Mouse (Mus musculus) midbrain, embryonic 12.5 days (tissue): Measurements from ENCODE around the gene Pik3c2b. TPM values are rescaled to one million over a fixed set of nuclear protein-coding genes. Genes with fewer than 3 reads are reported as not detected.

Source experiments
- ATAC-seq: fragments of 200-750 bp; cut with Nextera tagmentation; 2 replicates; pipeline ENCODE4 v1.8.0; 2017; ENCODE audit warnings: low read depth, moderate TSS enrichment, moderate library complexity; ENCODE audit not compliant: low FRiP score
- H3K27ac ChIP-seq: fragments of 300-500 bp; sonication (generic); replicated peaks from 2 replicates; pipeline ENCODE4 v1.5.1; 2016; ENCODE audit warnings: mild to moderate bottlenecking
- H3K27me3 ChIP-seq: fragments of 300-500 bp; sonication (generic); 2 replicates; pipeline ENCODE4 v1.6.1; 2016; ENCODE audit warnings: mild to moderate bottlenecking
- H3K36me3 ChIP-seq: fragments of 300-500 bp; sonication (generic); 2 replicates; pipeline ENCODE4 v1.6.1; 2016
- H3K4me1 ChIP-seq: fragments of 300-500 bp; sonication (generic); 2 replicates; pipeline ENCODE4 v1.6.1; 2016
- H3K4me2 ChIP-seq: fragments of 300-500 bp; sonication (generic); replicated peaks from 2 replicates; pipeline ENCODE4 v1.6.1; 2016; ENCODE audit warnings: mild to moderate bottlenecking, moderate library complexity
- H3K4me3 ChIP-seq: fragments of 300-500 bp; sonication (generic); 2 replicates; pipeline ENCODE4 v1.5.1; 2016; ENCODE audit warnings: mild to moderate bottlenecking
- H3K9ac ChIP-seq: fragments of 300-500 bp; sonication (generic); replicated peaks from 2 replicates; pipeline ENCODE4 v1.6.1; 2016; ENCODE audit warnings: mild to moderate bottlenecking, moderate library complexity
- H3K9me3 ChIP-seq: fragments of 300-500 bp; sonication (generic); 2 replicates; pipeline ENCODE4 v1.6.1; 2016; ENCODE audit warnings: mild to moderate bottlenecking
- WGBS: fragments of 180-500 bp; shearing (Covaris S2); methylation state at CpG from one replicate; pipeline ENCODE4 v1.1.7; 2016; 5-methylcytosine and 5-hydroxymethylcytosine counted together
- polyA plus RNA-seq: library from polyadenylated mRNA; unstranded; fragments of >200 nt; fragmentation: Nextera tagmentation; extraction: Ambion mirVana; gene quantifications from 2 replicates; pipeline ENCODE4 v1.2.1, GENCODE M21; 2016

The Pik3c2b gene
- polyA plus RNA-seq, 1 experiment from 2014 or later: 21.3 TPM

GRCm38 (mm10) chr1:133155270-133155669 lies 109.8 kb downstream of the Pik3c2b start:
- Histone ChIP-seq H3K9me3 (no peaks in the 10 kb centered on the region), H3K4me1 (no peaks in the 10 kb centered on the region; the same call in 1 of the 2 replicates), H3K4me2 (no peak overlapping the region), H3K27ac (no peak overlapping the region), H3K9ac (no peak overlapping the region), H3K4me3 (no peak overlapping the region), H3K36me3 (no peaks in the 10 kb centered on the region), H3K27me3 (peaks cover 4% of the 10 kb centered on the region; the same call in 1 of the 2 replicates)
- 87% methylated on average over 6 of the region's 6 CpGs for WGBS
- no peak for ATAC-seq

Other genes with a start within 250 kb of the Pik3c2b start
- gene Lrrn2, start 165.4 kb upstream of the Pik3c2b start, polyA plus RNA-seq: 19.6 and 24.4 TPM in 2 replicates
- gene Mdm4, start 15.1 kb upstream of the Pik3c2b start, polyA plus RNA-seq: 50.1 and 56.4 TPM in 2 replicates
- 52.7 and 57.9 TPM in 2 replicates for gene Ppp1r15b, start 85.5 kb downstream of the Pik3c2b start, polyA plus RNA-seq
- 27.7 and 36.1 TPM in 2 replicates for gene Plekha6, start 118.5 kb downstream of the Pik3c2b start, polyA plus RNA-seq